In the genomic region with DNA sequence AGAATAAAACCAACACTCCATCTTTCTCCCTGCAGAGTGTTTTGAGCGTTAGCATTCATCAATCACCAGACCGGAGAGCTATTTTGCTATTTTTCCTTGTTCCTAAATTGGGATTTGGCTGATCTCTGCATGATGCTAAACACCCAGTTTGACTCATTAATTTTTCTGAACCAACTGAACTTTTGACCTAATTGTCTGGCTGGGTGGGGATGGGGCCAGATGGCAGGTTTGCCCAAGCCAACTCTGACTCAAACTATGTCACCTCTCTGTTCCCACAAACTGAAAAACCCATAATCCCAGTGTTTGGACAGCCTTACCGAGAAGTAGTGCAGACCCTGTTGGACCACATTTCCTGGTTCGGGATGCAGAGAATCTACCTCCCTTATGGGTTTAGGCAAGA, we compare ENCODE assay signal across 11 mouse cellular contexts.
DNase-seq lines count a peak whose midpoint lies in the region.
"Had no signal": no experiment of that assay in that cellular context is flagged by ENCODE, and none has a peak within 500 bp of the region (broad histone marks: within the 10 kb centered on the region; RNA-seq: fewer than 3 reads in every experiment).

No protein-coding gene starts in this region.

- DNase-seq in cerebellum, adult 11 months, result peak; percentile 5
- no peak for DNase-seq in cerebellum, postnatal 4 days (ENCODE audit: low spot score in 2 of 2)
- DNase-seq in kidney, postnatal 36 days, result peak; percentile 41 to 58
- DNase-seq in kidney, postnatal 4 days, result no peak
- DNase-seq in cerebellum, adult 8-10 months, result peak; percentile 11
- no peak for DNase-seq in right cerebral cortex, adult 18-20 months
- no peak for DNase-seq in left cerebral cortex, adult 18-20 months (ENCODE audit: low spot score in 2 of 2)
- DNase-seq: adrenal gland, adult 8-10 months; heart, adult 18-20 months; kidney, adult 11 months; thymus, postnatal 14 days had no signal

Comparison
In these comparisons a context has a peak if more than half of its experiments do, and no peak if none do; other contexts are left out.
1. DNase-seq: peak in cerebellum, adult 11 months (single experiment), kidney, postnatal 36 days (2 of 2) and cerebellum, adult 8-10 months (single experiment); none in cerebellum, postnatal 4 days (0 of 2), kidney, postnatal 4 days (0 of 2), right cerebral cortex, adult 18-20 months (single experiment) and left cerebral cortex, adult 18-20 months (0 of 2).